Mouse (Mus musculus) forebrain, embryonic 13.5 days (tissue): ENCODE results near the gene Tenm3. TPM values are rescaled to one million over a fixed set of nuclear protein-coding genes. Genes with fewer than 3 reads are reported as not detected.

Experiments
- ATAC-seq: fragments of 200-750 bp; cut with Nextera tagmentation; 2 replicates; pipeline ENCODE4 v1.8.0; 2017
- H3K27ac ChIP-seq: fragments of 300-500 bp; sonication (generic); 2 replicates; pipeline ENCODE4 v1.5.1; 2015; ENCODE audit warnings: inconsistent platforms, mild to moderate bottlenecking, moderate library complexity
- H3K27me3 ChIP-seq: fragments of 300-500 bp; sonication (generic); 2 replicates; pipeline ENCODE4 v1.6.1; 2015; ENCODE audit warnings: mild to moderate bottlenecking, inconsistent platforms
- H3K36me3 ChIP-seq: fragments of 300-500 bp; sonication (generic); 2 replicates; pipeline ENCODE4 v1.6.1; 2015; ENCODE audit warnings: mild to moderate bottlenecking, inconsistent platforms; ENCODE audit not compliant: poor library complexity, severe bottlenecking
- H3K4me1 ChIP-seq: fragments of 300-500 bp; sonication (generic); 2 replicates; pipeline ENCODE4 v1.6.1; 2015; ENCODE audit warnings: inconsistent platforms
- H3K4me2 ChIP-seq: fragments of 300-500 bp; sonication (generic); 2 replicates; pipeline ENCODE4 v1.6.1; 2015; ENCODE audit warnings: inconsistent platforms, mild to moderate bottlenecking, moderate library complexity
- H3K4me3 ChIP-seq: fragments of 300-500 bp; sonication (generic); 2 replicates; pipeline ENCODE4 v1.5.1; 2015; ENCODE audit warnings: mild to moderate bottlenecking, inconsistent platforms
- H3K9ac ChIP-seq: fragments of 300-500 bp; sonication (generic); 2 replicates; pipeline ENCODE4 v1.6.1; 2015; ENCODE audit warnings: mild to moderate bottlenecking, inconsistent platforms
- H3K9me3 ChIP-seq: fragments of 300-500 bp; sonication (generic); replicated peaks from 2 replicates; pipeline ENCODE4 v1.6.1; 2016; ENCODE audit warnings: inconsistent platforms
- WGBS: fragments of 180-500 bp; shearing (Covaris S2); methylation state at CpG from one replicate; pipeline ENCODE4 v1.1.7; 2015; 5-methylcytosine and 5-hydroxymethylcytosine counted together
- polyA plus RNA-seq: library from polyadenylated mRNA; unstranded; fragments of >200 nt; fragmentation: Nextera tagmentation; extraction: Ambion mirVana; gene quantifications from 2 replicates; pipeline ENCODE4 v1.2.1, GENCODE M21; 2015

Gene Tenm3
- polyA plus RNA-seq, 1 experiment from 2014 or later = 20.6 TPM

- no peak overlapping the region for H3K27ac ChIP-seq
- H3K9ac ChIP-seq = no peak overlapping the region
- no peaks in the 10 kb centered on the region for H3K9me3 ChIP-seq
- no peaks in the 10 kb centered on the region for H3K27me3 ChIP-seq
- H3K4me1 ChIP-seq = no peaks in the 10 kb centered on the region
- 0 out of 2 replicates have a peak, but pooled peaks cover 5% of the 10 kb centered on the region for H3K36me3 ChIP-seq
- no peak overlapping the region for H3K4me2 ChIP-seq
- WGBS = 89% methylated on average over 5 of the region's 5 CpGs
- no peak for ATAC-seq
- no peak overlapping the region for H3K4me3 ChIP-seq
Observed at GRCm38 (mm10) chr8:48531795-48532194, 312.0 kb downstream of the Tenm3 start.

- no peak overlapping the region for H3K9ac ChIP-seq
- no peak overlapping the region for H3K27ac ChIP-seq
- no peaks in the 10 kb centered on the region for H3K27me3 ChIP-seq
- H3K36me3 ChIP-seq = 0 out of 2 replicates have a peak, but pooled peaks cover 5% of the 10 kb centered on the region
- no peak for ATAC-seq
- WGBS = 91% methylated on average over 11 of the region's 11 CpGs
- no peak overlapping the region for H3K4me2 ChIP-seq
- no peaks in the 10 kb centered on the region for H3K4me1 ChIP-seq
- no peak overlapping the region for H3K4me3 ChIP-seq
- no peaks in the 10 kb centered on the region for H3K9me3 ChIP-seq
Observed at GRCm38 (mm10) chr8:48530916-48531570, 312.7 kb downstream of the Tenm3 start.

- no peaks in the 10 kb centered on the region for H3K36me3 ChIP-seq
- no peak overlapping the region for H3K4me2 ChIP-seq
- no peak overlapping the region for H3K4me3 ChIP-seq
- H3K9ac ChIP-seq = no peak overlapping the region
- peaks cover 2% of the 10 kb centered on the region for H3K4me1 ChIP-seq
- WGBS = 33% methylated on average over 6 of the region's 6 CpGs
- no peaks in the 10 kb centered on the region for H3K27me3 ChIP-seq
- ATAC-seq = no peak
- no peaks in the 10 kb centered on the region for H3K9me3 ChIP-seq
- H3K27ac ChIP-seq = no peak overlapping the region
Observed at GRCm38 (mm10) chr8:48527418-48527817, 316.3 kb downstream of the Tenm3 start.

GRCm38 (mm10) chr8:48522536-48523123, 321.1 kb downstream of the Tenm3 start:
- ATAC-seq = peak; percentile 47
- H3K9me3 ChIP-seq = no peaks in the 10 kb centered on the region
- H3K27ac ChIP-seq = no peak overlapping the region
- 89% methylated on average over 4 of the region's 4 CpGs for WGBS
- H3K4me3 ChIP-seq = no peak overlapping the region
- no peaks in the 10 kb centered on the region for H3K27me3 ChIP-seq
- no peaks in the 10 kb centered on the region for H3K36me3 ChIP-seq
- no peak overlapping the region for H3K9ac ChIP-seq
- peaks cover 9% of the 10 kb centered on the region for H3K4me1 ChIP-seq
- no peak overlapping the region for H3K4me2 ChIP-seq

- H3K4me1 ChIP-seq = peaks cover 9% of the 10 kb centered on the region
- no peaks in the 10 kb centered on the region for H3K36me3 ChIP-seq
- H3K4me2 ChIP-seq = peak overlapping the region; percentile 12; the same call in 1 of the 2 replicates
- H3K27ac ChIP-seq = no peak overlapping the region
- no peaks in the 10 kb centered on the region for H3K9me3 ChIP-seq
- 44% methylated on average over 8 of the region's 8 CpGs for WGBS
- ATAC-seq = peak; percentile 65; the same call in 1 of the 2 replicates
- H3K4me3 ChIP-seq = no peak overlapping the region
- H3K27me3 ChIP-seq = no peaks in the 10 kb centered on the region
- H3K9ac ChIP-seq = no peak overlapping the region
Observed at GRCm38 (mm10) chr8:48522004-48522403, 321.7 kb downstream of the Tenm3 start.

DNA sequence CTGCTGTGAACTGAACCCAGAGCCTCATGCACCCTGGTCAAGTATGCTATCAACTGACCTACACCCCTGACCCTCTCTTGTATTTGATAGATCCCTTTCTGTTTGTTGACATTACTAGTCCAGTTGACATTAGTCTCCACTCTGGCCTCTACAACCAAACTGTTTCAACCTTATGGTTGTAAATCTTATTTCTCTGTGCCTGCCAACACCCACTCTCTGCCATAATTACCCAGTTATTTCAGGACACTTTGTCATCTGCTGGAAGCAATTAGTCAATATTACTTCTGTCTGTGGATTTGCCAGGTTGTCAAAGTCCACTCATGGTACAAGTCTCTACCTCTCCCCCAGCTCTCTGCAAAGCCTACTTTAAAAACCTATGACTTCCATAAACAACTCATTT, 326.3 kb downstream of the Tenm3 start:
- no peak for ATAC-seq
- Histone ChIP-seq H3K4me2 (no peak overlapping the region), H3K9ac (no peak overlapping the region), H3K27ac (no peak overlapping the region), H3K4me1 (peaks cover 8% of the 10 kb centered on the region), H3K9me3 (no peaks in the 10 kb centered on the region), H3K4me3 (no peak overlapping the region), H3K27me3 (no peaks in the 10 kb centered on the region), H3K36me3 (no peaks in the 10 kb centered on the region)

DNA sequence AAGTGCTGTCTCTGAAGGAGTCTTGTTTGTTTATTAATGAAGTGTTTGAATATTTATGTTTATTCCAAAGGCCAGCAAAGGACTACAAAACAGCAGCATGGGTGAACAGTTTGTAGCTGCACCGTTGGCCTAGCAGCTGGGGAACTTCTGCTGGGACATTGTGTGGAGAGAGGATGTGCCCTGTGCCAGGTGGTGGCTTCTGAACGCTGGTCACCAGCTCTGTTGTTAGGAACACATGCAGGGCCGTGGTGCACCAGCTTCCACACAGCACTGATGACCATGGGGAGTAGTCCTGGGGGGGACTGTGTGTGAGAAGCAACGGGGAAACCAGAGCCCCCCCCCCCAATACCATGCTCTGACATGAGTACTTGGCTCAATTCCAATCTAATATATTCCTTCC, 329.5 kb downstream of the Tenm3 start:
- no peak overlapping the region for H3K4me2 ChIP-seq
- H3K27me3 ChIP-seq = no peaks in the 10 kb centered on the region
- H3K36me3 ChIP-seq = no peaks in the 10 kb centered on the region
- no peaks in the 10 kb centered on the region for H3K9me3 ChIP-seq
- WGBS = 90% methylated on average over 4 of the region's 4 CpGs
- H3K4me1 ChIP-seq = peaks cover 3% of the 10 kb centered on the region; the same call in 1 of the 2 replicates
- no peak overlapping the region for H3K27ac ChIP-seq
- no peak overlapping the region for H3K4me3 ChIP-seq
- ATAC-seq = no peak
- no peak overlapping the region for H3K9ac ChIP-seq

DNA sequence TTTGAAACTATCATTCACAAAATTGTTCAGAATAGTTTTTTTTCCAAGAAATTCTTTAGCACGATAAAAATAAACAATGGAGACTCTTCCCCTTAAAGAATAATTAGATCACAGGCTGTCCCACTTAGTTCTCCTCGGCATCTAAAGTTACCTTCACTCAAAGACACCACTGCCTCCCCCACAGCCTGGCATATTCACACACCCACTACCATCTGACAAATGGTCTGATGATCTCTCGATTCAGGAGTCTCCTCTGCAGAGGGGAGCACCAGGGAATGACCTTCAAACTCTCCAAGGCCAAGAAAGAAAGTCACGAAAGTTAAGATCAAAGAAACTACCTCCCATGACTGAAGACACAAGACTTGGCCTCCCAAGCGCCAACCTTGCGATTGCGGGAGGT, 329.9 kb downstream of the Tenm3 start:
- Histone ChIP-seq H3K4me2 (no peak overlapping the region), H3K9ac (no peak overlapping the region), H3K36me3 (no peaks in the 10 kb centered on the region), H3K4me3 (no peak overlapping the region), H3K4me1 (peaks cover 7% of the 10 kb centered on the region), H3K27me3 (no peaks in the 10 kb centered on the region), H3K27ac (no peak overlapping the region), H3K9me3 (no peaks in the 10 kb centered on the region)
- WGBS = 93% methylated on average over 7 of the region's 7 CpGs
- ATAC-seq = no peak

DNA sequence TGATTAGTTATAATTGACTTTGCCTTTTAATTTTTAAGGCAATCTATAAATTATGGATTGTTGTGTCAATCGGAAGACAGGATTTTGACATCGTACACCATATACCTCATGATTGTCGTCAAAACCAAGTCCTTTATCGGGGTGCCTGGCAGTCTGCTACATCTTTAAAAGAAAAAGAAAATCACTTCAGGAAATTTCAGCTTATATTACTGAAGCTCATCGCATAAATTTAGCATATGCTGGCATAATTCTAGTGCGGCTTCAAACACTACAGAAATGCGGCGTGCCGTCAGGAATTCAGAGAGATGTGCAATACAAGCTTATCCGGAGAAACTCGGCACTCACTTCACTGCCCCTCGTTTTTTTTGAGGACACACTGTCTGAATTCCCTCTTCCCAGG, 332.2 kb downstream of the Tenm3 start:
- no peak overlapping the region for H3K4me3 ChIP-seq
- 90% methylated on average over 12 of the region's 12 CpGs for WGBS
- no peaks in the 10 kb centered on the region for H3K27me3 ChIP-seq
- no peaks in the 10 kb centered on the region for H3K9me3 ChIP-seq
- no peak overlapping the region for H3K4me2 ChIP-seq
- no peak overlapping the region for H3K9ac ChIP-seq
- no peak for ATAC-seq
- no peak overlapping the region for H3K27ac ChIP-seq
- H3K4me1 ChIP-seq = peaks cover 20% of the 10 kb centered on the region
- no peaks in the 10 kb centered on the region for H3K36me3 ChIP-seq

- Histone ChIP-seq H3K36me3 (no peaks in the 10 kb centered on the region), H3K9me3 (no peaks in the 10 kb centered on the region), H3K4me3 (no peak overlapping the region), H3K9ac (no peak overlapping the region), H3K4me2 (no peak overlapping the region), H3K27ac (no peak overlapping the region), H3K4me1 (peaks cover 20% of the 10 kb centered on the region), H3K27me3 (no peaks in the 10 kb centered on the region)
- 88% methylated on average over 14 of the region's 14 CpGs for WGBS
- ATAC-seq = no peak
Observed at GRCm38 (mm10) chr8:48511137-48511536, 332.6 kb downstream of the Tenm3 start.

DNA sequence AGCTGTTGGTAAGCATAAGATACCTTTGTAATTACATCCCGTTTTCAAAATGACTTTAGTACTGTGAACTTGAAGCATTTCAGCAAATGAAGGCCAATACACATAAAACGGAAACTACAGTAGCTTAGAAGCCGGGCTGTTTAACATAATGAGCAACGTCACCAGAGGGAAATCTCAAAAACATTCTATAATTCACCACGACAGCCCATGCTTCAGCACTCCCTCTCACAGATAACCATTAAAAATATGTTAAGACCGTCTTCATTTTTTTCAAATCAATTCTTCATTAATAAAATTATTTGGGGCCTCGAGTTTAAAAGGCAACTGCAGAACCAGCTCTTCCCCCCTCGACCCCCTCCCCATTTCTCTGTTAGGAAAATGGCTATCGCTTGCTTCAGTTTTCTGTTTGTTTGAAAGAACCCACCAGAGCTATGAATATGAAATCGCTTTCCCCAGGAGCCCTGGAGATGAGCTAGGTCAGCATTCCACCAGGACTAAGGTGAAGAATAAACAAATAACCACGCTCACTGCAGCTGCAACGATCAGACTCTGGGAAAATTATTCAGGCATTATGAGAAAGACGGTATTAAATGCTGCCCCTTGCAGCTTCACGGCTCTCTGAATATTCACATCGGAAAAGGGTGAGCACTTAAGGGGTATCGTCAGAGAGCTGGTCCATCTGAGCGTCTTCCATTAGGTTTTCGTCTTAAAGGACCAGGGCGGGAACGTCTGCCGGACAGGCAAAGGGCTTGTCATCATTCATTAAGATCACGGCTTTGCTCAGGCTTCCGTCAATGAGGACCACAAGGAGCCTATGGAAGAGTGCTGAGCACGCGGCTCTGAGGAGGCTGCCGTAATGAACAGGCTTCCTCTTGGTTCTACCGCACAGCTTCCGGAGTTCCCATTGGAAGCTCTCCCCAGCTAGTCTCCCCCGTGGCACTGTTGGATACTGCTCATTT, 334.8 kb downstream of the Tenm3 start:
- ATAC-seq = peak; percentile 80
- H3K9ac ChIP-seq = peak overlapping the region; percentile 55
- H3K4me2 ChIP-seq = peak overlapping the region; percentile 57
- peak overlapping the region; percentile 31 for H3K4me3 ChIP-seq
- H3K4me1 ChIP-seq = peaks cover 20% of the 10 kb centered on the region
- H3K9me3 ChIP-seq = no peaks in the 10 kb centered on the region
- H3K27ac ChIP-seq = no peak overlapping the region
- no peaks in the 10 kb centered on the region for H3K27me3 ChIP-seq
- WGBS = 28% methylated on average over 29 of the region's 29 CpGs
- no peaks in the 10 kb centered on the region for H3K36me3 ChIP-seq
